13 mouse cellular contexts compared by ENCODE assay signal in genomic region chr2:4592666-4593065, GRCm38 (mm10). TPM values are rescaled to one million over a fixed set of nuclear protein-coding genes. Genes with fewer than 3 reads are reported as not detected.
A peak's percentile ranks its signal among the peaks of the same experiment; 100 is the strongest.
DNase-seq lines count a peak whose midpoint lies in the region; ATAC-seq lines count a peak whose summit lies in the region.
"Had no signal": no experiment of that assay in that cellular context is flagged by ENCODE, and none has a peak within 500 bp of the region (broad histone marks: within the 10 kb centered on the region; RNA-seq: fewer than 3 reads in every experiment).

No protein-coding gene starts in this region.

- H3K27me3 ChIP-seq in heart, embryonic 11.5 days (ENCODE audit: control insufficient read depth, insufficient read depth, low read length): no peaks in the 10 kb centered on the region
- no peaks in the 10 kb centered on the region for H3K27me3 ChIP-seq in intestine, embryonic 15.5 days (replicated peaks)
- H3K27me3 ChIP-seq: neural tube, embryonic 15.5 days had no signal

- WGBS in heart, embryonic 11.5 days (ENCODE audit: insufficient replicate concordance): 80% methylated on average over 7 of the region's 7 CpGs
- 86% methylated on average over 7 of the region's 7 CpGs for WGBS in intestine, embryonic 15.5 days

- no peak overlapping the region for H3K9ac ChIP-seq in heart, embryonic 11.5 days (ENCODE audit: low read depth, low read length)
- no peak overlapping the region for H3K9ac ChIP-seq in intestine, embryonic 15.5 days
- H3K9ac ChIP-seq: neural tube, embryonic 15.5 days had no signal

- no peak overlapping the region for H3K4me2 ChIP-seq in heart, embryonic 11.5 days
- H3K4me2 ChIP-seq in intestine, embryonic 15.5 days (replicated peaks): no peak overlapping the region
- H3K4me2 ChIP-seq: neural tube, embryonic 15.5 days had no signal

- no peak overlapping the region for H3K27ac ChIP-seq in heart, embryonic 11.5 days (ENCODE audit: low read depth, low read length)
- H3K27ac ChIP-seq in intestine, embryonic 15.5 days: no peak overlapping the region
- H3K27ac ChIP-seq: left cerebral cortex, adult 2 months; neural tube, embryonic 15.5 days had no signal

- peaks cover 34% of the 10 kb centered on the region for H3K36me3 ChIP-seq in heart, embryonic 11.5 days (ENCODE audit: control insufficient read depth, insufficient read depth, low read length)
- H3K36me3 ChIP-seq in intestine, embryonic 15.5 days: peaks cover 25% of the 10 kb centered on the region

- intact Hi-C loops in heart, postnatal 14 days (cut with DNase I): no loop called here

- no peak overlapping the region for H3K4me3 ChIP-seq in heart, embryonic 11.5 days (ENCODE audit: low read depth, low read length)
- no peak overlapping the region for H3K4me3 ChIP-seq in intestine, embryonic 15.5 days (replicated peaks)
- H3K4me3 ChIP-seq: left cerebral cortex, adult 2 months; neural tube, embryonic 15.5 days had no signal

- ATAC-seq in heart, embryonic 11.5 days (replicated peaks; ENCODE audit: insufficient number of reproducible peaks, low FRiP score, low TSS enrichment): no peak
- ATAC-seq in megakaryocyte, adult 5-6 weeks (ENCODE audit: poor library complexity, severe bottlenecking): no peak
- no peak for ATAC-seq in intestine, embryonic 15.5 days

- DNase-seq in heart, adult 18-20 months: peak; percentile 65 to 78
- peak; percentile 26 for DNase-seq in ovary, adult 18-20 months (ENCODE audit: low spot score)
- no peak for DNase-seq in ovary, postnatal 36 days (ENCODE audit: low spot score)
- DNase-seq in heart, postnatal 14 days: peak; percentile 55 to 57
- DNase-seq in testis, postnatal 10 days (ENCODE audit: low spot score): peak; percentile 58
- DNase-seq: B cell, adult 2 months; kidney, adult 11 months; right cerebral cortex, adult 18-20 months had no signal

- H3K4me1 ChIP-seq in heart, embryonic 11.5 days (ENCODE audit: control insufficient read depth, insufficient read depth, low read length): peaks cover 5% of the 10 kb centered on the region
- H3K4me1 ChIP-seq in intestine, embryonic 15.5 days (replicated peaks): peaks cover 18% of the 10 kb centered on the region

- no peaks in the 10 kb centered on the region for H3K9me3 ChIP-seq in heart, embryonic 11.5 days (replicated peaks; ENCODE audit: control insufficient read depth, low read length)
- no peaks in the 10 kb centered on the region for H3K9me3 ChIP-seq in intestine, embryonic 15.5 days
- H3K9me3 ChIP-seq: neural tube, embryonic 15.5 days had no signal

RNA-seq across cellular contexts. Expression of gene Prpf18, which starts 59.2 kb away (rescaled TPM):
- total RNA-seq in heart, adult 18-20 months (2021): 10 to 100 TPM; 34.2 to 35.5 TPM
- 29.6 and 34.4 TPM in 2 replicates for polyA plus RNA-seq in heart, embryonic 11.5 days (2014; fragmentation: Nextera tagmentation; extraction: Ambion mirVana)
- 10 to 100 TPM; 30.0 to 31.5 TPM for total RNA-seq in heart, postnatal 14 days (2021)
- 28.3 and 30.2 TPM in 2 replicates for total RNA-seq in megakaryocyte, adult 5-6 weeks (2015)
- 76.6 and 88.7 TPM in 2 replicates for total RNA-seq in megakaryocyte, adult 5-6 weeks (2017)
- polyA plus RNA-seq in intestine, embryonic 15.5 days (2015; fragmentation: Nextera tagmentation; extraction: Ambion mirVana): 27.1 and 31.7 TPM in 2 replicates
